Mouse (Mus musculus): ENCODE data around the gene Siae. TPM values are rescaled to one million over a fixed set of nuclear protein-coding genes. Genes with fewer than 3 reads are reported as not detected.

Gene Siae
- total RNA-seq (2015) (13.4 and 16.9 TPM in 2 replicates), total RNA-seq (2017) (9.4 and 11.8 TPM in 2 replicates)

DNA sequence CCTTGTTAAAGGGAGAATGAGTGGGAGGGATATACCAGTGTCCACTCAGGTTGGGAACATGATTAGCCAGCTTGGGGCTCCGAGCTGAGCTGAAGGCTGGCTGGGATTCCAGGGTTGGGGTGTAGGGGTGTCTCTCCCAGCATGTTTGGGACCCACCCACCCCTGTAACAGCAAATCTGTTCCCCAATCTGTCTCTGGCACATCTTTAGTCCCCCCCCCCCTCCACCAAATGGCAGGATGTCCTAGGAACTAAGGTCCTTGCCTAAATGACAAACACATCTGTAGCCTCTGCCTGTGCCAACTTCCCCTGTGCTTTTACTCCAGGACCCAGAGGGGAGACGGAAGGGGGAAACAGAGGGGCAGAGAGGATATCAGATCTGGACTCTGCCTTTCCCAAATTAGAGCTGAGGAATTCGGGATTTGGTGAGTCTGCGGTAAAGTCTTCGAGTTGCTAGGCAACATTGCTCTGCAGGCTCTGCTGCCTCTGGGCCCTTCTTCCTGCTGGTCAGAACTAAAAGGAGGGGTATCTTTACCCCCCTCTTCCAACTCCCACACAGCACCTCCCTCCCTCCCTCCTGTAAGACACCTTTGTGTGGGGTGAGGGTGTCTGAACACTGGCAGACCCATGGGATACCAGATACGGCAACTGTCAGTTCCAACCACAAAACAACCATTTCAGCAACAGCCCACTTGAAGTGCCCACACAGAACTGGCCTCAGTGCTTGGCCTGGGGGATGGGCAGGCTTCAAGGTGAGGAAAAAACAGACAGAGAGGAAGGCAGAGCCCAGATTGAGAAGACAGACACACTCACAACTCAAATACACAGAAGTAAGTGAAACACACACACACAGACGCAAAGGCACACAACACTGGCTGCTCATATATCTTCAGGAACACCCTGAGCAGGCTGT is at the start of gene Siae:
Gene Siae, plus strand, starts transcription at position 861 of the 911 bp plus-strand sequence.
- ATAC-seq (replicated peaks; ENCODE audit: poor library complexity): no peak

- no peak for ATAC-seq (replicated peaks; ENCODE audit: poor library complexity)
Observed at GRCm38 (mm10) chr9:37506023-37506422, 49.5 kb upstream of the Siae start.

DNA sequence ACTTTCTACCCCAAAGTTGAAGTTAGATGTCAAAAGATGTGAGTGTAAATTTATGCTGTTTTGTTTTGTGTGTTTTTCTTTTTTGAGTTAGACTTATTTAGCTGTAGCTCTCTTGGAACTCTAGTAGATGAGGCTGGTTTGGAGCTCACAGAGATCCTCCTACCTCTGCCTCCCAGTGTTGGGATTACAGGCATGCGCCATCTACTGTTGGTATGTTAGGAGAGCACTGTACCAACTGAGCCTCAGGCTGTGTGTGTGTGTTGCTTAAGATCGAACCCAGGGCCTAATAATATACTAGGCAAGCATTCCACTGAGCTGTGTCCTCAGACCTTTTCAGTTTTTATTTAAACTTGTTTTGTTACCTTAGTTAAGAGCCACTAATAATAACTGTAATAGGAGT is 43.4 kb upstream of the Siae start:
- peak; percentile 88 for ATAC-seq (replicated peaks; ENCODE audit: poor library complexity)

DNA sequence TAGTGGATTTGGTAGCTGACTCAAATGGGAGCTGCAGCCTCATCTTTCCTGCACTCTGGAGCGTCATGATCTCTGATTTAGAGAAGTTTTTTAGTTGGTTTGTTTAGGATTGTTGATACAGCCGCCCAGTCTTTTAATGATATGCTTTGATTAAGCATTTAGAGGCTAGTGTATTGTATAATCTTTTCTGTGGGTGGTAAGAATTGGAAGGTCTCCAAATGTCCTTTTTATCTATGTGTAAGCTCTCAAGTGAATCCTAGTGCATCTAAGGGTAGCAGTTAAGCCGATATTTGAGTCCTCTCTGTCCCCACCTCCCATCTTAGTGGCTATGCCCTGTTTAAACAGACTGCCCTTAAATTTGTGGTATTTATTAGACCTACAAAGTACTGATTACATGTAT is 41.0 kb upstream of the Siae start:
- no peak for ATAC-seq (replicated peaks; ENCODE audit: poor library complexity)

DNA sequence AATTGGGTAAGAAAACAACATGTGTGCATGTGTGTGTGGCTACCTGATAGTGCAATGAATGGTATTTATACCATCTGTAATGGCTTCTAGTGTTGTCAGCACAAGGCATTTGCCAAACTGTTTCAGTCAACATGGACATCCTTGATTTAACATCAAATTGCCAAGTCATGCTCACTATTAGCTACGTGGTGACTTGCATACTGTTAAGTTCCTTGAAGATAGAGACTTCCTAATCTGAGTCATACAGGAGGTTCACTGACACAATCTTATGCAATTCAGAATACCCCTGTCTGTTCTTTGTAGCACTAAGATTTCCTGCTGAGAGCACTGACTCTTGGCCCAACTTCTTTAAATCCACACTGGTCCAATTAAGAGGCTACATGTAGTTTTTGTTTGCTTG is 38.0 kb upstream of the Siae start:
- ATAC-seq (replicated peaks; ENCODE audit: poor library complexity): peak; percentile 97

DNA sequence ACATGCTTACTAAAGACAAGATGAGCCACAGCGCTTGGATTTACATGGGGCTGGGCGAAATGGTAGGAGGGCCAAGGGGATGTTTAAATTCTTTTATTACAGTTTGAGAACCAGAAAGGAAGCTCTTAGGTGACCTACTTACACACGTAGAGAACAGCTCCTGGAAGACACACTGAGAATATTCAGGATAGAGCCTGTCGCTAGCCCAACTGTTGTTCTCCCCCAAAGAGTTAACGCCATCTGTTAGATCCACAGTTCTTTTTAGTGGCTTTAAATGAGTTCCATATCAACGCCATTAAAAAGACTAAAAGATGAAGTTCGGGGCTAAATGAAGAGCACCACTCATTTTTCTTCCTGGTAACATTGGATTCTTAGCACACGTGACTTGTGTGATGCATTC is 36.5 kb upstream of the Siae start:
- ATAC-seq (replicated peaks; ENCODE audit: poor library complexity): no peak

- ATAC-seq (replicated peaks; ENCODE audit: poor library complexity): no peak
Observed at GRCm38 (mm10) chr9:37519995-37520394, 35.5 kb upstream of the Siae start.

DNA sequence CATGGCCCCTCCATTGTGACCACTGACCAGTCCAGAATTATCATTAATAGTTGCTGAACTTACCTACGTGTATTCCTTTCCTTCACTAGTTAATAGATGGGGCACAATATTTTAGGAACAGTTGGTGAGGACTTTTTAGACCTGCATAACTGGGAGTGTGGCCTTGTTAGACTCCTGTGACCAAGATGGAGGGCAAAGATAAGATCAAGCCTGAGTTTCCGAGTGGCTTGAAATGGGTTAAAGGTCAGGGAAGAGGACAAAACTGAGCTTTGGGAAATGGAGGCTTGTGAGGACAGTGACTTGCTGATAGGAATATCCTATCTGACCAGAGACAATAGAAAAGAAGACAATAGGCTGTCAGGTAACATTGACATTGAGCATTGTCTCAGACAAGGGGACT is 30.0 kb upstream of the Siae start:
- ATAC-seq (replicated peaks; ENCODE audit: poor library complexity): no peak

- ATAC-seq (replicated peaks; ENCODE audit: poor library complexity): peak; percentile 27
Observed at GRCm38 (mm10) chr9:37526443-37527395, 28.8 kb upstream of the Siae start.

GRCm38 (mm10) chr9:37527396-37528224 is 27.9 kb upstream of the Siae start, which contains the start of gene Esam:
Gene Esam (plus strand): TSS chr9:37528078.
- peak; percentile 26; the same call in 1 of the 2 replicates for ATAC-seq (replicated peaks; ENCODE audit: poor library complexity)

- no peak for ATAC-seq (replicated peaks; ENCODE audit: poor library complexity)
Observed at GRCm38 (mm10) chr9:37528225-37528970, 27.1 kb upstream of the Siae start.

- peak; percentile 63 for ATAC-seq (replicated peaks; ENCODE audit: poor library complexity)
Observed at GRCm38 (mm10) chr9:37530031-37530887, 25.2 kb upstream of the Siae start.

DNA sequence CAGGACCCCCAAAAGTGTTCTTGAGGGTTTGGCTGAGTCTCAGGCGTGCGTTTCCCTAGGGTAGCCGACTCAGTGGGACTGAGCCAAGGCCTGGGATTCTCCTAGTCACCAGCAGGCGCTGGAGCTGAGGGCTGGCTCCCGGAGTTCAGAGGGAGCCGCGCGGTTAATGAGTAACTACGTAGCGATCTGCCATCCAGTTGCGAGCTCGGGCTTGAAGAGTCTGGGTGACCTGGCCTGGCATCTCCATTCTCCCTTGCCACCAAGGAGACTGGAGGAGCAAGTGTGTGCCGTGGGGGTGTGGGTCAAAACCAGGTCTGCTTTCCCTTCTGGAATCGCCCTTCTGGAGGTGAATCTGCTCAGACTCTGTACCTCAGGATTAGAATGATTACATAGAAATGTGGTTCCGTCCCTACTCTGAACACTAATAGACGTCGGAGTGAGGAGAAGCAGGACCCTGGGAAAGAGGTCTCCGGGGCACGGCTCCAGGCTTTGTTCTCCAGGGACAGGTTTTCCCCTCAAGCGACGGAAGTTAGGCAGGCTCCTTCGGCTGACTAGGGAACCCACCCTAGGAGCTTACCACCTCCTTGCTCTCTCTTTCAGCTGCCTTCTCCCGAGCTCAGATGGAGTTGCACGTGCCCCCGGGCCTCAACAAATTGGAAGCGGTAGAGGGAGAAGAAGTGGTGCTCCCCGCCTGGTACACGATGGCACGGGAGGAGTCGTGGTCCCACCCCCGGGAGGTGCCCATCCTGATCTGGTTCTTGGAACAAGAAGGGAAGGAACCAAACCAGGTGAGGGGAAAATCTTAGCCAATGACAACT is 24.4 kb upstream of the Siae start:
- ATAC-seq (replicated peaks; ENCODE audit: poor library complexity): peak; percentile 44

- no peak for ATAC-seq (replicated peaks; ENCODE audit: poor library complexity)
Observed at GRCm38 (mm10) chr9:37536851-37537250, 18.6 kb upstream of the Siae start.

GRCm38 (mm10) chr9:37537658-37538250 is 17.7 kb upstream of the Siae start:
- ATAC-seq (replicated peaks; ENCODE audit: poor library complexity): no peak

DNA sequence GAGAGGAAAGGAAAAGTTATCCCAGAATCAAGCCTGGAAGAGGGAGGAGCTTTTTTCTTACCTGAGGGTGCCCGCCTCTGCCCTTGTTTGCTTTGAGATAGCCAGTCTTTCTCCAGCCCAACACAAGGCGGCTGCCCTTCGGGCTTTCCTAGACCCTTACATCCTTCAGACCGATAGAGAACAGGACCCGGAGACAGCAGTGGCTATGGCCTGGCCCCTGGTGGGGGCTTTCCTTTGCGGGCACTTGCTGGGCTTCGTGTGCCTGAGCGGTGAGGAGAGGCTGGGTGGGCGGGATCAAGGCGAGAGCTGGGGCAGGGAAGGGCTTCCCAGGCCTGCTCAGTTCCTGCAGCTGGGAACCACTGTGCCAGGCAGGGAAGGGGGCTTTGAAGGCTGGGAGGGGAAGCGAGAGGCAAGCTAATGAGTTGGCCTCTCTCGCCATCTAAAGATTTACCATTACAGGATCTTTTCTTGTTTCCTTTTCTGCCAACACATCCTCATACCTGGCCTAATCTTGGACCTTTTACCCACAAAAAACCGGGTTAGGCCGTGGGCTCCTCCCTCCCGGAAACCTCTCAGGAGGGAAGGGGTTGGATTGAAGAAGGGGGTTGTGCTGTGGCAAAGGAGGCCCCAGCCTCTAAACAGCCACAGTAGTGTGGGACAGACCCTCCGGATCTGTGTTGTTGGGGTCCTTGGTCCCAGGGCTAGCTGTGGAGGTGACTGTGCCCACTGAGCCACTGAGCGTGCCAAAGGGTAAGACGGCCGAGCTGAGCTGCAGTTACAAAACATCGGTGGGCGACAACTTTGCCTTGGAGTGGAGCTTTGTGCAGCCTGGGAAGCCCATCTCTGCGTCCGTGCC is 16.1 kb upstream of the Siae start, which contains the start of gene Vsig2:
Gene Vsig2, plus strand, starts transcription at position 86 of the 856 bp plus-strand sequence.
- ATAC-seq (replicated peaks; ENCODE audit: poor library complexity): no peak

- ATAC-seq (replicated peaks; ENCODE audit: poor library complexity): no peak
Observed at GRCm38 (mm10) chr9:37540226-37540625, 15.3 kb upstream of the Siae start.
